Mouse (Mus musculus) regulatory T cell (primary cell): ENCODE measurements around the gene Fgfr2.
"Not testable (repeated sequence)": the region's sequence is repeated elsewhere in the genome, so short reads cannot be mapped to it uniquely, and the experiment has no call there.

Experiments used
- in situ Hi-C: fragments of 300-600 bp; cut with MboI, MseI; formaldehyde crosslinking; loops from one replicate; pipeline ENCODE4 v1.15.1; 2025; ENCODE audit warnings: high pct_unique_total_duplicates

Gene Fgfr2

GRCm38 (mm10) chr7:131182685-131183084, 1940.5 kb downstream of the Fgfr2 start:
- in situ Hi-C loops: no loop called here

- in situ Hi-C loops: no loop called here
Observed at GRCm38 (mm10) chr7:131174121-131174520, 1949.0 kb downstream of the Fgfr2 start, which contains the start of gene 5430419D17Rik. TSS of gene 5430419D17Rik (plus strand) at chr7:131174402.

GRCm38 (mm10) chr7:131169099-131169498, 1954.1 kb downstream of the Fgfr2 start:
- in situ Hi-C loops: no loop called here

GRCm38 (mm10) chr7:131167771-131168170, 1955.4 kb downstream of the Fgfr2 start:
- in situ Hi-C loops: no loop called here

- in situ Hi-C loops: no loop called here
Observed at GRCm38 (mm10) chr7:131162251-131162650, 1960.9 kb downstream of the Fgfr2 start.

- in situ Hi-C loops: no loop called here
Observed at GRCm38 (mm10) chr7:131153044-131153443, 1970.1 kb downstream of the Fgfr2 start.

GRCm38 (mm10) chr7:131150179-131150578, 1973.0 kb downstream of the Fgfr2 start:
- in situ Hi-C loops: no loop called here

GRCm38 (mm10) chr7:131146214-131146613, 1976.9 kb downstream of the Fgfr2 start, which contains the start of gene 4933402N03Rik:
TSS of gene 4933402N03Rik (minus strand) at chr7:131146314.
- in situ Hi-C loops: no loop called here

- in situ Hi-C loops: no loop called here
Observed at GRCm38 (mm10) chr7:131133181-131133580, 1990.0 kb downstream of the Fgfr2 start.

GRCm38 (mm10) chr7:131130021-131130420, 1993.1 kb downstream of the Fgfr2 start:
- in situ Hi-C loops: no loop called here

GRCm38 (mm10) chr7:131122210-131122807, 2000.8 kb downstream of the Fgfr2 start:
- in situ Hi-C loops: no loop called here

GRCm38 (mm10) chr7:131114434-131114833, 2008.7 kb downstream of the Fgfr2 start:
- in situ Hi-C loops: no loop called here

GRCm38 (mm10) chr7:131113676-131114075, 2009.5 kb downstream of the Fgfr2 start:
- in situ Hi-C loops: no loop called here

- in situ Hi-C loops: no loop called here
Observed at GRCm38 (mm10) chr7:131112486-131112885, 2010.7 kb downstream of the Fgfr2 start.

GRCm38 (mm10) chr7:131082403-131082802, 2040.7 kb downstream of the Fgfr2 start:
- in situ Hi-C loops: not testable (repeated sequence)

GRCm38 (mm10) chr7:131075956-131076355, 2047.2 kb downstream of the Fgfr2 start:
- in situ Hi-C loops: no loop called here

GRCm38 (mm10) chr7:131074098-131074497, 2049.1 kb downstream of the Fgfr2 start:
- in situ Hi-C loops: not testable (repeated sequence)

- in situ Hi-C loops: not testable (repeated sequence)
Observed at GRCm38 (mm10) chr7:131073476-131073875, 2049.7 kb downstream of the Fgfr2 start.

GRCm38 (mm10) chr7:131068191-131068590, 2055.0 kb downstream of the Fgfr2 start:
- in situ Hi-C loops: loop anchor here (10.0 kb wide), 1 partner anchor 293 kb away; the partner anchor contains the start of gene Btbd16

GRCm38 (mm10) chr7:131062541-131062940, 2060.6 kb downstream of the Fgfr2 start:
- in situ Hi-C loops: loop anchor here (10.0 kb wide), 1 partner anchor 288 kb away; the partner anchor contains the start of gene Btbd16

GRCm38 (mm10) chr7:131059808-131060207, 2063.3 kb downstream of the Fgfr2 start:
- in situ Hi-C loops: loop anchor here (10.0 kb wide), 1 partner anchor 285 kb away; the partner anchor contains the start of gene Btbd16

GRCm38 (mm10) chr7:131057918-131058317, 2065.2 kb downstream of the Fgfr2 start:
- in situ Hi-C loops: not testable (repeated sequence)

GRCm38 (mm10) chr7:131054808-131055370, 2068.3 kb downstream of the Fgfr2 start:
- in situ Hi-C loops: no loop called here
